ENCODE assay signal across 15 mouse cellular contexts in genomic region chr6:147329201-147329600, GRCm38 (mm10).
DNase-seq lines count a peak whose midpoint lies in the region; ATAC-seq lines count a peak whose summit lies in the region.
"Had no signal": no experiment of that assay in that cellular context is flagged by ENCODE, and none has a peak within 500 bp of the region (broad histone marks: within the 10 kb centered on the region; RNA-seq: fewer than 3 reads in every experiment).

No protein-coding gene starts in this region.

- H3K4me3 ChIP-seq in forebrain, embryonic 13.5 days, result no peak overlapping the region
- H3K4me3 ChIP-seq in forebrain, embryonic 12.5 days (replicated peaks), result no peak overlapping the region
- H3K4me3 ChIP-seq: embryonic facial prominence, embryonic 10.5 days; heart, adult 2 months; liver, embryonic 15.5 days; midbrain, embryonic 15.5 days; neural tube, embryonic 12.5 days had no signal

- H3K9me3 ChIP-seq in forebrain, embryonic 13.5 days (replicated peaks), result no peaks in the 10 kb centered on the region
- H3K9me3 ChIP-seq in forebrain, embryonic 12.5 days, result no peaks in the 10 kb centered on the region
- H3K9me3 ChIP-seq: embryonic facial prominence, embryonic 10.5 days; liver, embryonic 15.5 days; midbrain, embryonic 15.5 days had no signal

- no peaks in the 10 kb centered on the region for H3K27me3 ChIP-seq in forebrain, embryonic 13.5 days
- H3K27me3 ChIP-seq in forebrain, embryonic 12.5 days, result no peaks in the 10 kb centered on the region
- H3K27me3 ChIP-seq: liver, embryonic 15.5 days; midbrain, embryonic 15.5 days; neural tube, embryonic 12.5 days had no signal

- no peaks in the 10 kb centered on the region for H3K4me1 ChIP-seq in forebrain, embryonic 13.5 days
- H3K4me1 ChIP-seq in forebrain, embryonic 12.5 days, result no peaks in the 10 kb centered on the region
- H3K4me1 ChIP-seq: embryonic facial prominence, embryonic 10.5 days; liver, embryonic 15.5 days; midbrain, embryonic 15.5 days; neural tube, embryonic 12.5 days had no signal

- no peak overlapping the region for H3K27ac ChIP-seq in forebrain, embryonic 13.5 days
- no peak overlapping the region for H3K27ac ChIP-seq in forebrain, embryonic 12.5 days
- H3K27ac ChIP-seq: embryonic facial prominence, embryonic 10.5 days; heart, adult 2 months; liver, embryonic 15.5 days; midbrain, embryonic 15.5 days; neural tube, embryonic 12.5 days had no signal

- 64% methylated on average over 5 of the region's 5 CpGs for WGBS in forebrain, embryonic 13.5 days
- 73% methylated on average over 5 of the region's 5 CpGs for WGBS in forebrain, embryonic 12.5 days

- H3K36me3 ChIP-seq in forebrain, embryonic 13.5 days (ENCODE audit: poor library complexity, severe bottlenecking), result no peaks in the 10 kb centered on the region
- H3K36me3 ChIP-seq in forebrain, embryonic 12.5 days (replicated peaks), result no peaks in the 10 kb centered on the region
- H3K36me3 ChIP-seq: embryonic facial prominence, embryonic 10.5 days; liver, embryonic 15.5 days; midbrain, embryonic 15.5 days; neural tube, embryonic 12.5 days had no signal

- no peak overlapping the region for H3K4me2 ChIP-seq in forebrain, embryonic 13.5 days
- H3K4me2 ChIP-seq in forebrain, embryonic 12.5 days, result no peak overlapping the region
- H3K4me2 ChIP-seq: liver, embryonic 15.5 days; midbrain, embryonic 15.5 days; neural tube, embryonic 12.5 days had no signal

- H3K9ac ChIP-seq in forebrain, embryonic 13.5 days, result no peak overlapping the region
- H3K9ac ChIP-seq in forebrain, embryonic 12.5 days, result no peak overlapping the region
- H3K9ac ChIP-seq: liver, embryonic 15.5 days; midbrain, embryonic 15.5 days; neural tube, embryonic 12.5 days had no signal

- peak; percentile 27 for DNase-seq in frontal cortex, postnatal 10 days (ENCODE audit: low spot score in 2 of 2)
- DNase-seq in layer of hippocampus, postnatal 36 days, result peak; percentile 50 to 57
- peak; percentile 22 for DNase-seq in right cerebral cortex, postnatal 14 days
- DNase-seq in adrenal gland, postnatal 4 days (ENCODE audit: low spot score in 2 of 2), result no peak
- no peak for DNase-seq in urinary bladder, postnatal 4 days (ENCODE audit: low spot score in 2 of 2)
- no peak for DNase-seq in thymus, postnatal 0 days (ENCODE audit: low spot score)
- DNase-seq: adrenal gland, postnatal 10 days; heart, adult 2 months; heart, postnatal 10 days had no signal

- 0 out of 2 replicates have a peak, but pooled peaks have one; percentile 45 for ATAC-seq in forebrain, embryonic 13.5 days
- ATAC-seq in forebrain, embryonic 12.5 days (ENCODE audit: low FRiP score), result no peak
- ATAC-seq: midbrain, embryonic 15.5 days had no signal

Comparison
In these comparisons a context has a peak if more than half of its experiments do, and no peak if none do; other contexts are left out.
1. DNase-seq: peak in frontal cortex, postnatal 10 days (2 of 2), layer of hippocampus, postnatal 36 days (2 of 2) and right cerebral cortex, postnatal 14 days (single experiment); none in adrenal gland, postnatal 4 days (0 of 2), urinary bladder, postnatal 4 days (0 of 2) and thymus, postnatal 0 days (single experiment).